Mouse (Mus musculus) spleen, postnatal 14 days (tissue): ENCODE measurements around the gene Rras.
A peak's percentile ranks its signal among the peaks of the same experiment; 100 is the strongest.

Experiments used
- DNase-seq, 2 experiments: peaks; one replicate each; pipeline ENCODE4 v3.0.0; 2021 to 2022; ENCODE audit warnings: low spot score in 2 of 2

Gene Rras

GRCm38 (mm10) chr7:45052862-45053116, 35.0 kb downstream of the Rras start, which contains the start of gene Prr12:
Gene Prr12, minus strand, starts transcription at chr7:45052881.
- no peak for DNase-seq

GRCm38 (mm10) chr7:45053117-45053930, 35.6 kb downstream of the Rras start:
- peak; percentile 48 to 55 for DNase-seq

- peak; percentile 79 to 80 for DNase-seq
Observed at GRCm38 (mm10) chr7:45053931-45054510, 36.3 kb downstream of the Rras start.

- no peak for DNase-seq
Observed at GRCm38 (mm10) chr7:45056329-45056971, 38.7 kb downstream of the Rras start.

GRCm38 (mm10) chr7:45056972-45057348, 39.2 kb downstream of the Rras start:
- no peak for DNase-seq

- DNase-seq, result no peak
Observed at GRCm38 (mm10) chr7:45058607-45059571, 41.1 kb downstream of the Rras start.

GRCm38 (mm10) chr7:45060632-45061122, 42.9 kb downstream of the Rras start:
- no peak for DNase-seq

GRCm38 (mm10) chr7:45061532-45062075, 43.8 kb downstream of the Rras start:
- DNase-seq, result no peak

GRCm38 (mm10) chr7:45062239-45062835, 44.6 kb downstream of the Rras start, which contains the start of the genes Nosip and Prrg2:
Gene Nosip, plus strand, starts transcription at chr7:45062429.
Gene Prrg2, minus strand, starts transcription at chr7:45062677.
- DNase-seq, result peak; percentile 91 to 96

GRCm38 (mm10) chr7:45067190-45067999, 49.6 kb downstream of the Rras start:
- no peak for DNase-seq

- peak in 1 of 2 experiments; percentile 42 for DNase-seq
Observed at GRCm38 (mm10) chr7:45068000-45068318, 50.2 kb downstream of the Rras start.

- no peak for DNase-seq
Observed at GRCm38 (mm10) chr7:45069671-45070070, 51.9 kb downstream of the Rras start.
